Mouse (Mus musculus): ENCODE results near the gene Ntm. TPM values are rescaled to one million over a fixed set of nuclear protein-coding genes. Genes with fewer than 3 reads are reported as not detected.

The Ntm gene
- polyA plus RNA-seq, 1 experiment: not detected

- TF ChIP-seq GATA1 (IDR thresholded peaks at IDR 0.05; ENCODE audit: low read length): no peak
Observed at GRCm38 (mm10) chr9:29055637-29056036, 907.3 kb downstream of the Ntm start.

- TF ChIP-seq GATA1 (IDR thresholded peaks at IDR 0.05; ENCODE audit: low read length): no peak
Observed at GRCm38 (mm10) chr9:29036466-29036865, 926.5 kb downstream of the Ntm start.

GRCm38 (mm10) chr9:29036058-29036457, 926.9 kb downstream of the Ntm start:
- no peak for TF ChIP-seq GATA1 (IDR thresholded peaks at IDR 0.05; ENCODE audit: low read length)

GRCm38 (mm10) chr9:29026410-29026809, 936.5 kb downstream of the Ntm start:
- TF ChIP-seq GATA1 (IDR thresholded peaks at IDR 0.05; ENCODE audit: low read length): no peak

- TF ChIP-seq GATA1 (IDR thresholded peaks at IDR 0.05; ENCODE audit: low read length): no peak
Observed at GRCm38 (mm10) chr9:29025603-29026002, 937.3 kb downstream of the Ntm start.

GRCm38 (mm10) chr9:29025104-29025503, 937.8 kb downstream of the Ntm start:
- no peak for TF ChIP-seq GATA1 (IDR thresholded peaks at IDR 0.05; ENCODE audit: low read length)

DNA sequence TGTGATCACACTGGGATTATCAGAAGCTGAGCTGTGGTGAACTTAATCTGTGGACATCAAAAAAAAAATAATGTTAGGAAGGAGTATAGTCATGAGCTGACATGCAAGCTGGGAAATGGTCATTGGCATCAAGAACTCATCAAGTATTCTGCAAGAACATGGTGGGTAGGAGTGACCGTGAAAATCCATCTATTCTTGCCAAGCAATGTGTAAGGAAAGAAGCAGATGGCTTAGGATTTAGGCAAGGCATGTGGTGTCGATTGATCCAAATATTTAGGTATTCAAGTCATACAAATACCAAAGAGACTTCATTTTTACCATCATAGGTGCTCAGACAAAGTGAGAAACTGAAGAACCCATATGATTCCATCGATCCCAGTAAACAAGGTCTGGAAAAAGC, 946.1 kb downstream of the Ntm start:
- no peak for TF ChIP-seq GATA1 (IDR thresholded peaks at IDR 0.05; ENCODE audit: low read length)

DNA sequence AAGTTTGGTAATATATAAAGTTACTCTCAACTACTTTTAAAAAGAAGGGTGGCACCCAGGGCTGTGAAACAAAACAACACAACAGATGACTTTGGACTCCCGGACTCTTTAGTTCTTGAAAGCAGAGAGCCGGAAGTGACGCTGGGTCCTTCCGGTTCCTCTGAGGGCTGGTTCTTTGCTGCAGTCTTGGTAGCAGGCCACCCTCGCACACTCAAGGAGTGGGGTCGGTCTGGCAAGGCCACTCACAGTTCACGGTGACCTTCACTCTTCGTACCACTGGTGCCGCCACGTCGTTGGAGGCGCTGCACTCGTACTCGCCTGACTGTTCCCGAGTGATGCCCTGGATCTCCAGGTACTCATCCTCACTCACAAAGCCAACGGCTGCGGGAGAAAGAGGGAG, 949.1 kb downstream of the Ntm start:
- no peak for TF ChIP-seq GATA1 (IDR thresholded peaks at IDR 0.05; ENCODE audit: low read length)

- TF ChIP-seq GATA1 (IDR thresholded peaks at IDR 0.05; ENCODE audit: low read length): no peak
Observed at GRCm38 (mm10) chr9:29012541-29012940, 950.4 kb downstream of the Ntm start.

- no peak for TF ChIP-seq GATA1 (IDR thresholded peaks at IDR 0.05; ENCODE audit: low read length)
Observed at GRCm38 (mm10) chr9:29011476-29011875, 951.5 kb downstream of the Ntm start.

- TF ChIP-seq GATA1 (IDR thresholded peaks at IDR 0.05; ENCODE audit: low read length): no peak
Observed at GRCm38 (mm10) chr9:29004534-29004933, 958.4 kb downstream of the Ntm start.

- TF ChIP-seq GATA1 (IDR thresholded peaks at IDR 0.05; ENCODE audit: low read length): no peak
Observed at GRCm38 (mm10) chr9:28999951-29000351, 963.0 kb downstream of the Ntm start.

GRCm38 (mm10) chr9:28977275-28977674, 985.7 kb downstream of the Ntm start:
- TF ChIP-seq GATA1 (IDR thresholded peaks at IDR 0.05; ENCODE audit: low read length): no peak

- no peak for TF ChIP-seq GATA1 (IDR thresholded peaks at IDR 0.05; ENCODE audit: low read length)
Observed at GRCm38 (mm10) chr9:28969455-28969854, 993.5 kb downstream of the Ntm start.
